Mouse (Mus musculus) thymus, adult 2 months (tissue): ENCODE data around the gene 1700056E22Rik.

ENCODE experiments used
- CTCF ChIP-seq: fragments of 200-500 bp; IDR thresholded peaks from 2 replicates; pipeline ENCODE4 v1.5.1; 2012; ENCODE audit warnings: mild to moderate bottlenecking, control low read depth, low read length, moderate library complexity, borderline replicate concordance; ENCODE audit not compliant: control insufficient read depth, poor library complexity, insufficient read depth; ENCODE audit errors: extremely low read depth
- POLR2A ChIP-seq: fragments of 200-500 bp; IDR thresholded peaks from 2 replicates; pipeline ENCODE4 v1.6.1; 2012; ENCODE audit warnings: mild to moderate bottlenecking, low read length, control low read depth, moderate library complexity; ENCODE audit not compliant: control insufficient read depth, poor library complexity, insufficient read depth; ENCODE audit errors: extremely low read depth

GRCm38 (mm10) chr1:184058206-184058605 lies 24.1 kb upstream of the 1700056E22Rik start:
- TF ChIP-seq CTCF (no peak), POLR2A (no peak)
